Mouse (Mus musculus): ENCODE measurements around the gene Sapcd2.

DNA sequence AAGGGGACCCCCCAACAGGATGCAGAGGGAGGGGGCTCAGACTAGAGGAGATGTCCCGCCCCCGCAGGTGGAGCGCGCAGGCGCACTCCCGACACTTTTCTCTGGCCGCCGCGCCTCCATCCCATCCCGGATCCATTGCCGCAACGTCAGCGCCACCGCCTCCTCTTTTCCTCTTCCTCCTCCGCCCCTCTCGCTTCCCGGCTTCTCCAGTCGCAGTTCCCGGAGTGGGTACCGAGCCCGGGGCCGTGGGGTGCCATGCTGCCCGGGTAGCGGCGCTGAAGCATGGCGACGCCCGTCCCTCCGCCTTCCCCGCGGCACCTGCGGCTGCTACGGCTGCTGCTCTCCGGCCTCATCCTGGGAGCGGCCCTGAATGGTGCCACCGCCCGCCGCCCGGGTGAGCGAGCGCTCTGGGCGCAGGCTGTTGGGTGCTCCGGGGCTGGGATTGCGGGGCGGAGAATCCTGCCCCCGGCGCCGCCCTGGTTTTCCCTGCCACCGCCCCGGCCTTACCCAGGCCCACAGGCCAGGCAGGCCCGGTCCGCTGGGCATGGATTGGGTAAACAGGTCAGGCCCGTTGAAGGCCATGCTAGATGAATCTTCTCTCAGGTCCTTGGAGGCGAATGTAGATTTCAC is 31.0 kb downstream of the Sapcd2 start:
- TF ChIP-seq CTCF (IDR thresholded peaks at IDR 0.05; ENCODE audit: control insufficient read depth, insufficient read depth, insufficient read length) = no peak
- no peak for TF ChIP-seq USF1 (IDR thresholded peaks at IDR 0.05; ENCODE audit: low read depth)
- TF ChIP-seq MYOG (IDR thresholded peaks at IDR 0.05; ENCODE audit: control insufficient read depth, extremely low read depth, insufficient read length) = no peak
- TF ChIP-seq MAX (IDR thresholded peaks at IDR 0.05) = no peak

All from C2C12 (cell line).